8 mouse cellular contexts compared by ENCODE assay signal in the genomic region with DNA sequence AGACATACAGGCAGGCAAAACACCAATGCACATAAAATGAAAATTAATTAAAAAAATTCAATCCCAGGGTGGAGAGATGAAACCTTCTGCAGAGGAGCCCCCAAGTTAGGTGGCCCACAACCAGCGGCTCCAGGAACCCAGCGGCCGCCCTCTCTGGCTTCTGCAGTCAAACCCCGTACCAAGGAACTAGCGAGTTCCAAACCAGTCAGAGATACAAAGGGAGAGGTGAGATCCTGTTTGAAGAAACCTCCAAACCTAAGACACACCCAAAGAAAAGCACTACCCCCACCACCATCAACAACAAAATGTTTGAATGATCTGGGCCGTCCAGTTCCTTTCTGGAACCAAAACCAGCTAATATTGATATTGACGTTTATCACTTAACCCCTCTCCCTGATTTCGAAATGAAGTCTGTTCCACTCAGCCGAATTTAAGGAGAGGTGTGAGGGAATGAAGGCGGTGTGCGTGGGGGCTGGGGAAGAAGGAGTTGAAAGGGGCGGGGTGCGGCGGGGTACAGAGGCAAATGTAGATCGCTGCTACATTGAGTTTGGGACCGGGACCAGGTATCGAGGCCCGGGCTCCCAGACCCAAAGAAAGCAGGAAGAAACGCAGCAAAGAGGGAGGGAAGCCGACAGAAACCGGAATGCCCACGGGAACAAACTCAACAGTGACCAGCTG. TPM values are rescaled to one million over a fixed set of nuclear protein-coding genes. Genes with fewer than 3 reads are reported as not detected.
DNase-seq lines count a peak whose midpoint lies in the region; ATAC-seq lines count a peak whose summit lies in the region.

No protein-coding gene starts in this region.

- H3K4me1 ChIP-seq in lung, embryonic 16.5 days (replicated peaks; ENCODE audit: control insufficient read depth, insufficient read depth, low read length): no peaks in the 10 kb centered on the region
- peaks cover 14% of the 10 kb centered on the region; the same call in 1 of the 2 replicates for H3K4me1 ChIP-seq in hindbrain, embryonic 13.5 days (replicated peaks)

- H3K36me3 ChIP-seq in lung, embryonic 16.5 days (ENCODE audit: control insufficient read depth, insufficient read depth, low read length): no peaks in the 10 kb centered on the region
- H3K36me3 ChIP-seq in hindbrain, embryonic 13.5 days: no peaks in the 10 kb centered on the region

- H3K27ac ChIP-seq in lung, embryonic 16.5 days (ENCODE audit: low read length): peak overlapping the region; percentile 85
- H3K27ac ChIP-seq in hindbrain, embryonic 13.5 days: peak overlapping the region; percentile 72

- H3K27me3 ChIP-seq in lung, embryonic 16.5 days (ENCODE audit: control insufficient read depth, insufficient read depth, low read depth, low read length): no peaks in the 10 kb centered on the region
- H3K27me3 ChIP-seq in hindbrain, embryonic 13.5 days: no peaks in the 10 kb centered on the region

- peak; percentile 40; the same call in 1 of the 2 replicates for ATAC-seq in lung, embryonic 16.5 days (ENCODE audit: low read depth)
- ATAC-seq in hindbrain, embryonic 13.5 days (ENCODE audit: low FRiP score): peak; percentile 66
- ATAC-seq in megakaryocyte-erythroid progenitor cell, adult 5-6 weeks (replicated peaks; ENCODE audit: low FRiP score, low TSS enrichment, poor library complexity, severe bottlenecking): peak; percentile 24

- H3K9me3 ChIP-seq in lung, embryonic 16.5 days (ENCODE audit: control insufficient read depth, low read length): no peaks in the 10 kb centered on the region
- no peaks in the 10 kb centered on the region for H3K9me3 ChIP-seq in hindbrain, embryonic 13.5 days

- peak; percentile 18 for DNase-seq in adrenal gland, adult 2 months
- DNase-seq in adrenal gland, postnatal 4 days (ENCODE audit: low spot score in 2 of 2): no peak
- DNase-seq in lung, postnatal 25 days (ENCODE audit: low spot score): no peak
- no peak for DNase-seq in gastrocnemius, adult 8-10 months (ENCODE audit: low spot score in 2 of 2)
- DNase-seq in ovary, postnatal 10 days (ENCODE audit: low spot score): no peak

- 5% methylated on average over 22 of the region's 22 CpGs for WGBS in lung, embryonic 16.5 days
- WGBS in hindbrain, embryonic 13.5 days: 8% methylated on average over 22 of the region's 22 CpGs

- peak overlapping the region; percentile 58 for H3K4me2 ChIP-seq in lung, embryonic 16.5 days (ENCODE audit: low read depth, low read length)
- H3K4me2 ChIP-seq in hindbrain, embryonic 13.5 days: peak overlapping the region; percentile 63

- H3K9ac ChIP-seq in lung, embryonic 16.5 days (ENCODE audit: low read length): peak overlapping the region; percentile 73
- H3K9ac ChIP-seq in hindbrain, embryonic 13.5 days: peak overlapping the region; percentile 85

- H3K4me3 ChIP-seq in lung, embryonic 16.5 days (ENCODE audit: low read length): peak overlapping the region; percentile 85
- H3K4me3 ChIP-seq in hindbrain, embryonic 13.5 days: peak overlapping the region; percentile 67

RNA-seq across cellular contexts. Expression of gene Cct8l1, which starts 13.1 kb away (rescaled TPM):
- total RNA-seq in adrenal gland, adult 2 months (2021): not detected
- not detected in 2 replicates for polyA plus RNA-seq in adrenal gland, adult 2 months (2012; rRNA removed)
- total RNA-seq in adrenal gland, postnatal 4 days (2021): not detected
- not detected in 2 replicates for polyA plus RNA-seq in lung, embryonic 16.5 days (2015; fragmentation: Nextera tagmentation; extraction: Ambion mirVana)
- polyA plus RNA-seq in hindbrain, embryonic 13.5 days (2015; fragmentation: Nextera tagmentation; extraction: Ambion mirVana): 0.13 TPM in 2 replicates
- not detected in 2 replicates for total RNA-seq in megakaryocyte-erythroid progenitor cell, adult 5-6 weeks (2014; fragmentation: Nextera tagmentation)
- not detected in 2 replicates for total RNA-seq in megakaryocyte-erythroid progenitor cell, adult 5-6 weeks (2017)
- total RNA-seq in gastrocnemius, adult 8-10 months (2022): under 1 TPM in 2 of 4 experiments, not detected in 2; 0.17 to 0.29 TPM

RNA-seq across cellular contexts. Expression of gene Kmt2c, which starts 30.4 kb away (rescaled TPM):
- 10 to 100 TPM; 42.7 to 54.1 TPM for total RNA-seq in adrenal gland, adult 2 months (2021)
- polyA plus RNA-seq in adrenal gland, adult 2 months (2012; rRNA removed): 6.8 and 8.3 TPM in 2 replicates
- 10 to 100 TPM; 57.3 to 64.1 TPM for total RNA-seq in adrenal gland, postnatal 4 days (2021)
- polyA plus RNA-seq in lung, embryonic 16.5 days (2015; fragmentation: Nextera tagmentation; extraction: Ambion mirVana): 10.2 and 10.4 TPM in 2 replicates
- 20.1 and 20.3 TPM in 2 replicates for polyA plus RNA-seq in hindbrain, embryonic 13.5 days (2015; fragmentation: Nextera tagmentation; extraction: Ambion mirVana)
- 64.3 and 70.7 TPM in 2 replicates for total RNA-seq in megakaryocyte-erythroid progenitor cell, adult 5-6 weeks (2014; fragmentation: Nextera tagmentation)
- total RNA-seq in megakaryocyte-erythroid progenitor cell, adult 5-6 weeks (2017): 25.8 and 41.6 TPM in 2 replicates
- 10 to 100 TPM; 36.8 to 51.8 (median 38.1) TPM for total RNA-seq in gastrocnemius, adult 8-10 months (2022)
